Mouse (Mus musculus) fat pad, adult 2 months (tissue): ENCODE results near the gene Cacna1e.

Source experiments
- DNase-seq: peaks from one replicate; pipeline ENCODE4 v3.0.0-alpha.2; 2011; ENCODE audit warnings: low read depth, low spot score; ENCODE audit errors: extremely low read depth

The Cacna1e gene

GRCm38 (mm10) chr1:154529666-154530065 lies 354.6 kb downstream of the Cacna1e start:
- DNase-seq, result no peak

- no peak for DNase-seq
These were observed 355.5 kb downstream of the Cacna1e start for GRCm38 (mm10) chr1:154528803-154529202.

GRCm38 (mm10) chr1:154520715-154521114 lies 363.6 kb downstream of the Cacna1e start:
- no peak for DNase-seq

GRCm38 (mm10) chr1:154515350-154515749 lies 369.0 kb downstream of the Cacna1e start:
- DNase-seq, result no peak

- DNase-seq, result no peak
These were observed 372.6 kb downstream of the Cacna1e start for GRCm38 (mm10) chr1:154511736-154512135.

GRCm38 (mm10) chr1:154504005-154504404 lies 380.3 kb downstream of the Cacna1e start:
- no peak for DNase-seq

- no peak for DNase-seq
These were observed 383.4 kb downstream of the Cacna1e start for GRCm38 (mm10) chr1:154500869-154501268.

- no peak for DNase-seq
These were observed 384.0 kb downstream of the Cacna1e start for GRCm38 (mm10) chr1:154500187-154500866.

GRCm38 (mm10) chr1:154498821-154499220 lies 385.5 kb downstream of the Cacna1e start:
- no peak for DNase-seq

GRCm38 (mm10) chr1:154491071-154491470 lies 393.2 kb downstream of the Cacna1e start:
- no peak for DNase-seq

- DNase-seq, result no peak
These were observed 407.6 kb downstream of the Cacna1e start for GRCm38 (mm10) chr1:154476671-154477070.

- DNase-seq, result no peak
These were observed 408.6 kb downstream of the Cacna1e start for GRCm38 (mm10) chr1:154475706-154476105.

GRCm38 (mm10) chr1:154474156-154474555 lies 410.1 kb downstream of the Cacna1e start:
- DNase-seq, result no peak

- DNase-seq, result no peak
These were observed 417.0 kb downstream of the Cacna1e start for GRCm38 (mm10) chr1:154467265-154467664.

- no peak for DNase-seq
These were observed 422.8 kb downstream of the Cacna1e start for GRCm38 (mm10) chr1:154461521-154461920.

GRCm38 (mm10) chr1:154460067-154460466 lies 424.2 kb downstream of the Cacna1e start:
- no peak for DNase-seq

- no peak for DNase-seq
These were observed 425.7 kb downstream of the Cacna1e start for GRCm38 (mm10) chr1:154458601-154459000.

GRCm38 (mm10) chr1:154450799-154451198 lies 433.5 kb downstream of the Cacna1e start:
- DNase-seq, result no peak

GRCm38 (mm10) chr1:154446456-154446855 lies 437.8 kb downstream of the Cacna1e start:
- no peak for DNase-seq

GRCm38 (mm10) chr1:154433520-154433919 lies 450.8 kb downstream of the Cacna1e start:
- no peak for DNase-seq

- DNase-seq, result no peak
These were observed 451.2 kb downstream of the Cacna1e start for GRCm38 (mm10) chr1:154433112-154433511.

GRCm38 (mm10) chr1:154428276-154428675 lies 456.0 kb downstream of the Cacna1e start:
- DNase-seq, result no peak

- DNase-seq, result no peak
These were observed 466.0 kb downstream of the Cacna1e start for GRCm38 (mm10) chr1:154418278-154418677.
